Mouse (Mus musculus) neural tube, embryonic 11.5 days (tissue): Measurements from ENCODE around the gene Soga1. TPM values are rescaled to one million over a fixed set of nuclear protein-coding genes. Genes with fewer than 3 reads are reported as not detected.

Source experiments
- ATAC-seq: fragments of 200-750 bp; cut with Nextera tagmentation; 2 replicates; pipeline ENCODE4 v1.8.0; 2017; ENCODE audit warnings: moderate number of reproducible peaks, mild to moderate bottlenecking, moderate TSS enrichment, moderate library complexity; ENCODE audit not compliant: insufficient read depth, low FRiP score, low TSS enrichment
- DNase-seq: peaks from one replicate; pipeline ENCODE4 v3.0.0-alpha.2; 2015; ENCODE audit warnings: low spot score
- H3K27ac ChIP-seq: fragments of 300-500 bp; sonication (generic); 2 replicates; pipeline ENCODE4 v1.5.1; 2014; ENCODE audit warnings: low read depth, mild to moderate bottlenecking, low read length
- H3K27me3 ChIP-seq: fragments of 300-500 bp; sonication (generic); 2 replicates; pipeline ENCODE4 v1.6.1; 2014; ENCODE audit warnings: mild to moderate bottlenecking, low read length, mixed read lengths; ENCODE audit not compliant: control insufficient read depth, insufficient read depth
- H3K36me3 ChIP-seq: fragments of 300-500 bp; sonication (generic); 2 replicates; pipeline ENCODE4 v1.6.1; 2014; ENCODE audit warnings: mild to moderate bottlenecking, low read length, moderate library complexity, mixed read lengths; ENCODE audit not compliant: control insufficient read depth, insufficient read depth
- H3K4me1 ChIP-seq: fragments of 300-500 bp; sonication (generic); 2 replicates; pipeline ENCODE4 v1.6.1; 2014; ENCODE audit warnings: low read length, mixed read lengths; ENCODE audit not compliant: control insufficient read depth, insufficient read depth
- H3K4me2 ChIP-seq: fragments of 300-500 bp; sonication (generic); 2 replicates; pipeline ENCODE4 v1.6.1; 2014; ENCODE audit warnings: low read depth, mild to moderate bottlenecking, moderate library complexity
- H3K4me3 ChIP-seq: fragments of 300-500 bp; sonication (generic); 2 replicates; pipeline ENCODE4 v1.5.1; 2014; ENCODE audit warnings: low read depth, low read length
- H3K9ac ChIP-seq: fragments of 300-500 bp; sonication (generic); 2 replicates; pipeline ENCODE4 v1.6.1; 2014; ENCODE audit warnings: mild to moderate bottlenecking, low read length
- H3K9me3 ChIP-seq: fragments of 300-500 bp; sonication (generic); 2 replicates; pipeline ENCODE4 v1.6.1; 2016; ENCODE audit warnings: low read length; ENCODE audit not compliant: control insufficient read depth
- WGBS: fragments of 180-500 bp; shearing (Covaris S2); extraction: QIAGEN DNeasy Blood & Tissue Kit; methylation state at CpG from one replicate; pipeline ENCODE4 v1.1.7; 2014; 5-methylcytosine and 5-hydroxymethylcytosine counted together
- polyA plus RNA-seq: library from polyadenylated mRNA; unstranded; fragments of >200 nt; fragmentation: Nextera tagmentation; extraction: Ambion mirVana; gene quantifications from 2 replicates; pipeline ENCODE4 v1.2.1, GENCODE M21; 2014

Gene Soga1
- polyA plus RNA-seq, 1 experiment from 2014 or later: 7.6 TPM

GRCm38 (mm10) chr2:157008509-157008908 is 70.5 kb downstream of the Soga1 start:
- ATAC-seq: no peak
- DNase-seq: no peak
- Histone ChIP-seq H3K9me3 (no peaks in the 10 kb centered on the region), H3K4me2 (no peak overlapping the region), H3K4me1 (peaks cover 3% of the 10 kb centered on the region; the same call in 1 of the 2 replicates), H3K27ac (no peak overlapping the region), H3K36me3 (no peaks in the 10 kb centered on the region), H3K4me3 (no peak overlapping the region), H3K9ac (no peak overlapping the region), H3K27me3 (no peaks in the 10 kb centered on the region)

GRCm38 (mm10) chr2:157007234-157007596 is 71.8 kb downstream of the Soga1 start:
- H3K9me3 ChIP-seq: no peaks in the 10 kb centered on the region
- H3K4me3 ChIP-seq: peak overlapping the region; percentile 79
- 28% methylated on average over 5 of the region's 5 CpGs for WGBS
- peak overlapping the region; percentile 58 for H3K27ac ChIP-seq
- peak; percentile 51 for ATAC-seq
- peaks cover 3% of the 10 kb centered on the region; the same call in 1 of the 2 replicates for H3K4me1 ChIP-seq
- peak overlapping the region; percentile 78 for H3K9ac ChIP-seq
- no peaks in the 10 kb centered on the region for H3K36me3 ChIP-seq
- H3K27me3 ChIP-seq: no peaks in the 10 kb centered on the region
- H3K4me2 ChIP-seq: peak overlapping the region; percentile 83
- no peak for DNase-seq

GRCm38 (mm10) chr2:157006511-157007233 is 72.4 kb downstream of the Soga1 start, which contains the start of gene Dsn1:
TSS of gene Dsn1 (minus strand) at chr2:157007154.
- Histone ChIP-seq H3K27ac (peak within 1 kb of the TSS; percentile 58), H3K36me3 (no peaks in the 10 kb centered on the region), H3K4me2 (peak within 1 kb of the TSS; percentile 83), H3K9ac (peak within 1 kb of the TSS; percentile 78), H3K27me3 (no peaks in the 10 kb centered on the region), H3K4me3 (peak within 1 kb of the TSS; percentile 79), H3K4me1 (peaks cover 3% of the 10 kb centered on the region; the same call in 1 of the 2 replicates), H3K9me3 (no peaks in the 10 kb centered on the region)
- ATAC-seq (peak; percentile 78), DNase-seq (peak; percentile 92)
- under 1% methylated on average over 54 of the region's 56 CpGs for WGBS

- DNase-seq (no peak), ATAC-seq (no peak)
- 96% methylated on average over 4 of the region's 4 CpGs for WGBS
- no peak overlapping the region for H3K4me3 ChIP-seq
- no peak overlapping the region for H3K27ac ChIP-seq
- H3K9ac ChIP-seq: no peak overlapping the region
- H3K36me3 ChIP-seq: peaks cover 2% of the 10 kb centered on the region; the same call in 1 of the 2 replicates
- H3K27me3 ChIP-seq: no peaks in the 10 kb centered on the region
- no peak overlapping the region for H3K4me2 ChIP-seq
- H3K9me3 ChIP-seq: no peaks in the 10 kb centered on the region
- H3K4me1 ChIP-seq: peaks cover 3% of the 10 kb centered on the region; the same call in 1 of the 2 replicates
Measured at GRCm38 (mm10) chr2:157002321-157002720, 76.7 kb downstream of the Soga1 start.

DNA sequence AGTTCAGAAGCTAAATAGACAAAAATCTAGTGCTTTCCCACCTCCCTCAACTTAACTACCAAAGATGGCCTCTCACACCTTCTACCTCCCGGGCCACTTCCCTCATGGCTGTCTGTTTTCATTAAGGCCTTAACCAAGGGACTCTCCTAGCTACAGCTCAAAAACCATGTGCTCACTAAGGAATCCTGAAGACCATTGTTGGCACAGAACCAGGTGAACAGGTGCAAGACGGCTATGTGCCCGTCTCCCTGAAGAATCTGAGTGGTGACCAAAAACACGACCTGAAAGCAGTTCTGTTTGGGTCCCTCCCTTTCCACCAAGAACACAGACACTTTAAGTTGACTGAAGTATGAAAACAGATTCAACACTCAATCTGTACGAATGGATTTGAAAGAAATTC is 80.8 kb downstream of the Soga1 start:
- no peak overlapping the region for H3K9ac ChIP-seq
- H3K36me3 ChIP-seq: peaks cover 4% of the 10 kb centered on the region; the same call in 1 of the 2 replicates
- DNase-seq (no peak), ATAC-seq (no peak)
- H3K4me1 ChIP-seq: no peaks in the 10 kb centered on the region
- H3K27me3 ChIP-seq: no peaks in the 10 kb centered on the region
- H3K4me2 ChIP-seq: no peak overlapping the region
- H3K4me3 ChIP-seq: no peak overlapping the region
- no peaks in the 10 kb centered on the region for H3K9me3 ChIP-seq
- H3K27ac ChIP-seq: no peak overlapping the region
- WGBS: 89% methylated on average over 5 of the region's 5 CpGs

GRCm38 (mm10) chr2:156996576-156996975 is 82.5 kb downstream of the Soga1 start:
- Histone ChIP-seq H3K27ac (no peak overlapping the region), H3K9ac (no peak overlapping the region), H3K36me3 (peaks cover 4% of the 10 kb centered on the region; the same call in 1 of the 2 replicates), H3K9me3 (no peaks in the 10 kb centered on the region), H3K4me2 (no peak overlapping the region), H3K4me1 (no peaks in the 10 kb centered on the region), H3K4me3 (no peak overlapping the region), H3K27me3 (no peaks in the 10 kb centered on the region)
- DNase-seq: peak; percentile 43
- WGBS: 64% methylated on average over 6 of the region's 6 CpGs
- ATAC-seq: no peak

GRCm38 (mm10) chr2:156991470-156992319 is 87.4 kb downstream of the Soga1 start, which contains the start of gene Ndrg3:
TSS of gene Ndrg3 (minus strand) at chr2:156992056.
- no peaks in the 10 kb centered on the region for H3K9me3 ChIP-seq

DNA sequence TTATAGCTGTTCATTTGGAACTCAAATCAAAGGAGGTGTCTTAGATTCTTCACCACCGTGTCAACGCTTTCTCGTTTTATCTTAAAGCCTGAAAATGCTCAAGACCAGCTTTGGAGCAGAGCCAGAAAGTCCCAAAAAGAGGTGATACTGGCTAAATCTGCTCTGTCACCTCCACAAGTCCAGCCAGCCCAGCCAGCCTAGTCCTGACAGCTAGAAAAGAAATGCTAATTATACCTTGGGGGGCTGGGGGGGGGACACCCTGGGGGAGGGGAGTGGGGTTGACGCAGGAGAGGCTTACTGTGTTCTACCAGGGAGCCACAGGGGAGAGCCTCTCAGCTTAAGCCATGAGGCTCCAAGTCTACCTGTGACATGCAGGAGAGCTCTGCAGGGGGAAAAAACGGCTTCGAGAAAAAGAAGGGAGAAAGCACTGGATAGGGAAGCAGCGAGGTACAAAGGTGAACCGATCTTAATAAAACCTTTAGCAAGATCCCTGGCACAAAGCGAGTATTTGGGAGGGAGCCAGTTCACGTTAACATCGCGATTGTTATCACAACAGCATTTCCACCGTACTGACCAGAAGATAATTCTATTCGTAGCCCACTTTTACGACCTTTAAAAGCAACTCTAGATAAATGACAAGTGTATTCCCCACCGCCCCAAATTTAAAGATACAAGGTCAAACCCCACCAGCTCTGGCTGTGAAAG is 88.2 kb downstream of the Soga1 start:
- WGBS: 4% methylated on average over 16 of the region's 16 CpGs

More at GRCm38 (mm10) chr2:156991470-156992319, 87.4 kb downstream of the Soga1 start, which contains the start of gene Ndrg3:
- no peak within 1 kb of the TSS for H3K27ac ChIP-seq
- WGBS: under 1% methylated on average over 64 of the region's 66 CpGs
- H3K4me1 ChIP-seq: peaks cover 7% of the 10 kb centered on the region
- H3K27me3 ChIP-seq: no peaks in the 10 kb centered on the region
- peak; percentile 95 for ATAC-seq
- peak within 1 kb of the TSS; percentile 93 for H3K4me3 ChIP-seq
- H3K36me3 ChIP-seq: 0 out of 2 replicates have a peak, but pooled peaks cover 2% of the 10 kb centered on the region
- H3K4me2 ChIP-seq: peak within 1 kb of the TSS; percentile 97
- peak; percentile 97 for DNase-seq
- peak within 1 kb of the TSS; percentile 80 for H3K9ac ChIP-seq

More for the DNA sequence above, 88.2 kb downstream of the Soga1 start:
- DNase-seq: no peak
- H3K9ac ChIP-seq: peak overlapping the region; percentile 80
- H3K9me3 ChIP-seq: no peaks in the 10 kb centered on the region
- peak overlapping the region; percentile 97 for H3K4me2 ChIP-seq
- H3K4me3 ChIP-seq: peak overlapping the region; percentile 93
- H3K27ac ChIP-seq: no peak overlapping the region
- no peak for ATAC-seq
- peaks cover 7% of the 10 kb centered on the region for H3K4me1 ChIP-seq
- 0 out of 2 replicates have a peak, but pooled peaks cover 2% of the 10 kb centered on the region for H3K36me3 ChIP-seq
- H3K27me3 ChIP-seq: no peaks in the 10 kb centered on the region
